Mouse (Mus musculus): ENCODE results near the gene Apol8. TPM values are rescaled to one million over a fixed set of nuclear protein-coding genes. Genes with fewer than 3 reads are reported as not detected.
"Not testable (repeated sequence)": the region's sequence is repeated elsewhere in the genome, so short reads cannot be mapped to it uniquely, and the experiment has no call there.

Gene Apol8
- polyA plus RNA-seq, 1 experiment = 0.58 TPM

GRCm38 (mm10) chr15:77745081-77745480, 11.7 kb downstream of the Apol8 start:
- Histone ChIP-seq H3K4me3 (ENCODE audit: insufficient read depth, low read length) (no peak overlapping the region), H3K4me1 (ENCODE audit: control insufficient read depth, insufficient read depth, low read length) (peaks cover 2% of the 10 kb centered on the region; the same call in 1 of the 2 replicates), H3K27ac (ENCODE audit: insufficient read depth, low read length) (no peak overlapping the region)
- TF ChIP-seq POLR2A (IDR thresholded peaks at IDR 0.05; ENCODE audit: low read depth, low read length) (no peak), CTCF (IDR thresholded peaks at IDR 0.05; ENCODE audit: borderline replicate concordance, insufficient read depth, low read length) (no peak)

GRCm38 (mm10) chr15:77744632-77745031, 12.2 kb downstream of the Apol8 start:
- Histone ChIP-seq H3K4me1 (ENCODE audit: control insufficient read depth, insufficient read depth, low read length) (peaks cover 2% of the 10 kb centered on the region; the same call in 1 of the 2 replicates), H3K27ac (ENCODE audit: insufficient read depth, low read length) (no peak overlapping the region), H3K4me3 (ENCODE audit: insufficient read depth, low read length) (no peak overlapping the region)
- no peak for TF ChIP-seq POLR2A (IDR thresholded peaks at IDR 0.05; ENCODE audit: low read depth, low read length)
- TF ChIP-seq CTCF (IDR thresholded peaks at IDR 0.05; ENCODE audit: borderline replicate concordance, insufficient read depth, low read length) = no peak

- not testable (repeated sequence) for H3K4me3 ChIP-seq (ENCODE audit: insufficient read depth, low read length); H3K4me1 ChIP-seq (ENCODE audit: control insufficient read depth, insufficient read depth, low read length)
- H3K27ac ChIP-seq (ENCODE audit: insufficient read depth, low read length) = peak overlapping the region; percentile 31; the same call in 1 of the 2 replicates
Measured at GRCm38 (mm10) chr15:77741556-77741955, 15.2 kb downstream of the Apol8 start.

GRCm38 (mm10) chr15:77740511-77741297, 16.1 kb downstream of the Apol8 start:
- no peak for TF ChIP-seq POLR2A (IDR thresholded peaks at IDR 0.05; ENCODE audit: low read depth, low read length)
- TF ChIP-seq CTCF (IDR thresholded peaks at IDR 0.05; ENCODE audit: borderline replicate concordance, insufficient read depth, low read length) = no peak
- peaks cover 2% of the 10 kb centered on the region; the same call in 1 of the 2 replicates for H3K4me1 ChIP-seq (ENCODE audit: control insufficient read depth, insufficient read depth, low read length)
- peak overlapping the region; percentile 28; the same call in 1 of the 2 replicates for H3K27ac ChIP-seq (ENCODE audit: insufficient read depth, low read length)
- H3K4me3 ChIP-seq (ENCODE audit: insufficient read depth, low read length) = no peak overlapping the region

GRCm38 (mm10) chr15:77733903-77734302, 22.9 kb downstream of the Apol8 start:
- not testable (repeated sequence) for H3K4me3 ChIP-seq (ENCODE audit: insufficient read depth, low read length); H3K27ac ChIP-seq (ENCODE audit: insufficient read depth, low read length); H3K4me1 ChIP-seq (ENCODE audit: control insufficient read depth, insufficient read depth, low read length)

- not testable (repeated sequence) for H3K27ac ChIP-seq (ENCODE audit: insufficient read depth, low read length); H3K4me1 ChIP-seq (ENCODE audit: control insufficient read depth, insufficient read depth, low read length); H3K4me3 ChIP-seq (ENCODE audit: insufficient read depth, low read length)
Measured at GRCm38 (mm10) chr15:77733380-77733779, 23.4 kb downstream of the Apol8 start.

GRCm38 (mm10) chr15:77732851-77733250, 24.0 kb downstream of the Apol8 start:
- not testable (repeated sequence) for H3K4me3 ChIP-seq (ENCODE audit: insufficient read depth, low read length); H3K27ac ChIP-seq (ENCODE audit: insufficient read depth, low read length); H3K4me1 ChIP-seq (ENCODE audit: control insufficient read depth, insufficient read depth, low read length)

- Histone ChIP-seq H3K4me3 (ENCODE audit: insufficient read depth, low read length) (no peak overlapping the region), H3K27ac (ENCODE audit: insufficient read depth, low read length) (no peak overlapping the region), H3K4me1 (ENCODE audit: control insufficient read depth, insufficient read depth, low read length) (peaks cover 5% of the 10 kb centered on the region; the same call in 1 of the 2 replicates)
- TF ChIP-seq CTCF (IDR thresholded peaks at IDR 0.05; ENCODE audit: borderline replicate concordance, insufficient read depth, low read length) (no peak), POLR2A (IDR thresholded peaks at IDR 0.05; ENCODE audit: low read depth, low read length) (no peak)
Measured at GRCm38 (mm10) chr15:77731605-77732004, 25.2 kb downstream of the Apol8 start.

- H3K27ac ChIP-seq (ENCODE audit: insufficient read depth, low read length); H3K4me1 ChIP-seq (ENCODE audit: control insufficient read depth, insufficient read depth, low read length); H3K4me3 ChIP-seq (ENCODE audit: insufficient read depth, low read length): not testable (repeated sequence)
Measured at GRCm38 (mm10) chr15:77728739-77729138, 28.1 kb downstream of the Apol8 start, which contains the start of gene Apol9b. Gene Apol9b, plus strand, starts transcription at chr15:77729039.

GRCm38 (mm10) chr15:77727745-77728144, 29.1 kb downstream of the Apol8 start:
- H3K4me3 ChIP-seq (ENCODE audit: insufficient read depth, low read length); H3K4me1 ChIP-seq (ENCODE audit: control insufficient read depth, insufficient read depth, low read length); H3K27ac ChIP-seq (ENCODE audit: insufficient read depth, low read length): not testable (repeated sequence)

GRCm38 (mm10) chr15:77727139-77727538, 29.7 kb downstream of the Apol8 start:
- H3K27ac ChIP-seq (ENCODE audit: insufficient read depth, low read length); H3K4me3 ChIP-seq (ENCODE audit: insufficient read depth, low read length); H3K4me1 ChIP-seq (ENCODE audit: control insufficient read depth, insufficient read depth, low read length): not testable (repeated sequence)
- 0 out of 2 replicates have a peak, but pooled peaks have one; percentile 6 for TF ChIP-seq CTCF (IDR thresholded peaks at IDR 0.05; ENCODE audit: borderline replicate concordance, insufficient read depth, low read length)

GRCm38 (mm10) chr15:77725393-77726020, 31.3 kb downstream of the Apol8 start:
- H3K4me1 ChIP-seq (ENCODE audit: control insufficient read depth, insufficient read depth, low read length); H3K4me3 ChIP-seq (ENCODE audit: insufficient read depth, low read length); H3K27ac ChIP-seq (ENCODE audit: insufficient read depth, low read length): not testable (repeated sequence)

- not testable (repeated sequence) for H3K4me1 ChIP-seq (ENCODE audit: control insufficient read depth, insufficient read depth, low read length); H3K27ac ChIP-seq (ENCODE audit: insufficient read depth, low read length); H3K4me3 ChIP-seq (ENCODE audit: insufficient read depth, low read length)
Measured at GRCm38 (mm10) chr15:77724208-77724911, 32.4 kb downstream of the Apol8 start.

GRCm38 (mm10) chr15:77721509-77721908, 35.3 kb downstream of the Apol8 start:
- H3K4me3 ChIP-seq (ENCODE audit: insufficient read depth, low read length); H3K4me1 ChIP-seq (ENCODE audit: control insufficient read depth, insufficient read depth, low read length); H3K27ac ChIP-seq (ENCODE audit: insufficient read depth, low read length): not testable (repeated sequence)

Measured in embryonic fibroblast, embryonic 13.5 days (primary cell).